Mouse (Mus musculus) mouse trophoblast stem cell (cell line): ENCODE measurements around the gene Slc25a15.

Source experiments
- in situ Hi-C, 2 experiments: fragments of 300-500 bp; cut with MseI, MboI; formaldehyde crosslinking; loops; 2 replicates in 1 of 2; 3 replicates in 1 of 2; pipeline ENCODE4 v1.15.1; 2025

Gene Slc25a15

DNA sequence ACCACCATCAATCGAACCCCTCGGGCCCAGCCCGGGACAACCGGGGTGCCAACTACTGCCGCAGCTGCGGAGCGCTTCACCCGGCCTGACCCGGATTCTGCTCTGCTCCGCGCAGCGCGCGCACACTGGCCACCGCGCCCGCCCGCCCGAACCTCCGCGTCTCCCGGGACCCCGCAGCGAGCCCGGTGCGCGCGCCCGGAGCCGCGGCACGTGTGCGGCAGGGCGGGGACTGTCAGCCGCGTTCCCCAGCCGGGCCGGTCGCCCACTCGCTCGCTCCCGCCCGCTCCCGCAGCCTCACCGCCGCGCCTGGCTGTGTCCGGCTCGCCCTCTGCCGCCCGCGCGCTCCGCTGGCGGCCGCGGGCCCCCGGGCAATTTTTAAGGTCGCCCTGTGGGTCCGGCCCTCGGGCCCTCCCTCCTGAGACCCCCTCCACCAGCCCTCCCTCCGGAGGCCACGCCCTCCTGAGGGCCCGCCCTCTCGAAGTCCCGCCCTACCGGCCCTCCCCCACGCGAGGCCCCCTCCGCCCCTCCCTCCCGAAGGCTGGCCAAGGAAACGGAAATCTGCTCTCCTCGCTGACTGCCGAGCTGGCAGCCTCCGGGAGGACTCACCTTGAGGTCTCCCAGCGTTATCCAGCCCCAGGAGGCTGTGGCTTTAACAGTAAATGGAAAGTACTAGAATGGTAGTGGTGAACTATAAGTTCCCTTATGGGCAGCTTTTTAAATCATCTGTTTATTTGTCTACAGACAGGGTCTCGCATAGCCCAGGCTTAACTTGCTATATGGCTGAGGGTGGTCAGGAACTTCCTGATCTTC, at the start of gene Slc25a15:
TSS of gene Slc25a15 (minus strand) at position 456 of the 810 bp plus-strand sequence.
- in situ Hi-C loops, result no loop called here

- in situ Hi-C loops, result no loop called here
These were observed 13.6 kb upstream of the Slc25a15 start for GRCm38 (mm10) chr8:22411971-22412370.

GRCm38 (mm10) chr8:22411282-22411702, 12.9 kb upstream of the Slc25a15 start, which contains the start of gene Mrps31:
Gene Mrps31 (plus strand): TSS chr8:22411361.
- in situ Hi-C loops, result no loop called here

DNA sequence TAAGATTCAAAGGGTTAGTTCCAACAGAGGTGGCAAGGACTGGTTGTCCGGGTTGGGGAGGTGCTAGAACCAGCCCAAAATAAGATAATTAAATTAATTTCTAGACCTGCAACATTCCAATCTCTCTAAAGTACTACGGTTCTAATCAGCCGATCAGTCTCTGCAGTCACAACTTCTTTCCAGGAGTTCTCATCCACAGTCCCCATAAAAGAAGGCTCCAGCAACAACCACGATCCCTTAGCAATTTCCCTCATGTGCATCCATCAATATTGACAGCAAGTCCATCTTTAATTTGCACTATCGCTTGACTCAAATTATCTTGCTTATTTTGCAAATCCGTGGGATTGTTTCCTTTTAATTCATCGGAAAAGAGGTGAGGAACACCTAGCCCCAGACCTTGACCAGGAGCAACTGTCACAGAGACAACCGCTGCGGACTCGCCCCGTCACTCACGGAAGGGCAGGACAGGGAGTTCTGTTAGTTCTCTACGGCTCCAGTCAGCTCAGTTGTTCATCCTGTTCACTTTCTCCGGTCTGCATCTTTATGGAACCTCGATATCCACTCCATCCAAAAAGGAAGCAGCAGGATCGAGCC, 12.4 kb upstream of the Slc25a15 start:
- in situ Hi-C loops, result no loop called here

- in situ Hi-C loops, result no loop called here
These were observed 7.3 kb upstream of the Slc25a15 start for GRCm38 (mm10) chr8:22405733-22406132.

DNA sequence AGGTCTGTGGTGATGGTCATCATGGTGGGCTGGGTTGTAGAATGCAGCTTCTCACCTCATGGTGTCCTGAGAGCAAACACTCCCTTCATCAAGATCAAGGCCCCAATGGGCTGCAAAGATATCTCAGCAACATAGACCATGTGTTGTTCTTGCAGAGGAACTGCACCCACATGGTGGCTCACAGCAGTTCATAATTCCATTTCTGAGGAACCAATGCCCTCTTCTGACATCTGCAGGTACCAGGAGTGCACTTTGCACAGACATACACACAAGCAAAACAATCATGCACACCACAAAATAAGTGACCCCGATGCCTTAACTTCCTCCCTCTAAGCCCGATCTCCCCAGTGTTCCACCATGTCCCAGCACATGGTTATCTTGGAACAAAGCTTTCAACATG, 4.8 kb upstream of the Slc25a15 start:
- in situ Hi-C loops, result no loop called here

- in situ Hi-C loops, result no loop called here
These were observed 2.2 kb upstream of the Slc25a15 start for GRCm38 (mm10) chr8:22400593-22400992.

GRCm38 (mm10) chr8:22399285-22399880, 986 bp upstream of the Slc25a15 start:
- in situ Hi-C loops, result no loop called here

DNA sequence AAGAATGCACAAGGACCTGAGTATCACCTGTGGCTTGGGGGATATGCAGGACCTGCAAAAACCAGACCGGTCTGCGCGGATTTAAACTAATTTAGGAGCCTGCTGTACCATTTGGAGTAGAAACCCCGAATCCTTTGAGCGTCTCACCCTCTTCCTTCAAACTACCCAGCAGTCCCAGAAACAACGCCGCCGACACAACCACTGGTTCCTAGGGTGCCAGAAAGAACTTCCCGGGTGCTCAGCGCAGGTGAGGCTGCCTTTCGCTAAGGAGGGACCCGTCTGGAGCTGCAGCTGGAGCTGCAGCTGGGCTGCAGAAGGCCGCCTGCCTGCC, 621 bp downstream of the Slc25a15 start:
- in situ Hi-C loops, result no loop called here

- in situ Hi-C loops, result no loop called here
These were observed 3.1 kb downstream of the Slc25a15 start for GRCm38 (mm10) chr8:22395256-22395655.

DNA sequence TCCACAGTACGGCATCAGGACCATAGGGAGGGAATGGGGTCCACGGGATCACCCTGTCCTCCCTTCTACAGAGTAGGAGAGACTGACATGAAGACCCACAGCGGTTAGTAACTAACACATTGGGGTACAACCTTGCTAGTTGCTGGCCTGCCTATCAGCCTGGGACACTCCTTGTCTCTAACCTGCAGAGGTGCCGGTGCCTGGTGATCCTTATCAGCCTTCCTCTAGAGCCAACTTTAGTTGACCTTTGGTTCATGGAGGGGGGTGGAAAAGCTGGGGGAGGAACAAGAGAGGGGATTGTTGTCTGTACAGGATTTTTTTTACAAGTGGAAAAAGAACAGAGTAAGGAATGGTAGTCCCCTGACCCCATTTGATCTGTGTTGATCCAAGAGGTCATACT, 3.9 kb downstream of the Slc25a15 start:
- in situ Hi-C loops, result no loop called here

- in situ Hi-C loops, result no loop called here
These were observed 7.5 kb downstream of the Slc25a15 start for GRCm38 (mm10) chr8:22390766-22391463.

GRCm38 (mm10) chr8:22389874-22390273, 8.5 kb downstream of the Slc25a15 start:
- in situ Hi-C loops, result no loop called here

DNA sequence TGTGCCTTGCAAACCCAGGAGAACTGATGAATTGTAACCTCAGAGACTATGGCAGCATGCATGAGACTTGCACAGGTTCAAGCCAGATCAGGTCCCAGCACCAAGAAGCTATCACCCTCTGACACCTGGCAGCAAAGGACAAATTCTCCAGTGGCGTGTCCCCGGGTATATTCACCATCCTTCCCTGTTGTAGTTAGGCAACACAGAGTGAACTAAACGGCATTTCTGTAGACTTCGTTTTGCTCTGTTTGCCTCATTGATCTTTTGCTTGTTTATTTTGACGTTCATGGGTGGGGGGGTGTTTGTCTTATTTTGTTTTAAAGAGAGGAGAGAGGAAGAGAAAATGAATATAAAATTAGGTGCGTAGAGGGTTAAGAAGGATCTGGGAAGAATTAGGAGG, 13.2 kb downstream of the Slc25a15 start:
- in situ Hi-C loops, result no loop called here

- in situ Hi-C loops, result no loop called here
These were observed 15.4 kb downstream of the Slc25a15 start for GRCm38 (mm10) chr8:22382824-22383595.

DNA sequence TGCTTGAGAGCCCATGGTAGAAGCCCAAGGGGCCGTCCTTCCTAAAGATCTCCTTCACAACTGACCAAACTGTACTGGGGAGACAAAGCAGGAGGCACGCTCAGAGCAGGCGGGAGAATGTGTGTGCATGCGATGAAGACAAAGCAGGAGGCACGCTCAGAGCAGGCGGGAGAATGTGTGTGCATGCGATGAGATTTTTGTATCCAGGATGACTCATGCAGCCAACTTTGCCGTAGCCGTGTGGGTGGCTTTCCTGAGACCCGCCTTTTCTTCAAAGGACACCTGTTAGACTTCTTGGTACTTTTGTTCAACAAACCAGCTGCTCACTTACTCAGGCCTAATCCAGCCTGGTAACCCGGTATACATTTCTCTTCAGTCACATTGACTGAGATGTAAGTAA, 17.5 kb downstream of the Slc25a15 start:
- in situ Hi-C loops, result no loop called here

DNA sequence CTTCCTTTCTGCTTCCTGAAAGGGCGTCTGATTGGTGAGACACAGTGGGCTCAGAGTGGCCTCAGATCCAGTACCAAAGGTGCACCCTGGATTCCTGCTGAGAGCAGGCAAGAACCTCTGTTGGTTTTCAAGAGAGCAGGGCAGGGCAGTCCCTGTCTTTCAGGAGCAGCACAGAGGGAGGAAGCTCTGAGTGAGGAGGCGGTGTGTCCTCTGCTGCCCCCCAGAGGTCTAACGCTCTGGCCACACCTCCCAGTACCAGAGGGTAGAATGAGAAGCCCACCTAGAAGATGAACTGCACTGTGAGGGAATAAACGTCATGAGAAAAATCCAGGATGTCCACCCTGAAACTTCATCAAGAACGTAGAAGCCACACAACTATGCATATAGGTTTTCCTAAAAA, 21.5 kb downstream of the Slc25a15 start:
- in situ Hi-C loops, result no loop called here

DNA sequence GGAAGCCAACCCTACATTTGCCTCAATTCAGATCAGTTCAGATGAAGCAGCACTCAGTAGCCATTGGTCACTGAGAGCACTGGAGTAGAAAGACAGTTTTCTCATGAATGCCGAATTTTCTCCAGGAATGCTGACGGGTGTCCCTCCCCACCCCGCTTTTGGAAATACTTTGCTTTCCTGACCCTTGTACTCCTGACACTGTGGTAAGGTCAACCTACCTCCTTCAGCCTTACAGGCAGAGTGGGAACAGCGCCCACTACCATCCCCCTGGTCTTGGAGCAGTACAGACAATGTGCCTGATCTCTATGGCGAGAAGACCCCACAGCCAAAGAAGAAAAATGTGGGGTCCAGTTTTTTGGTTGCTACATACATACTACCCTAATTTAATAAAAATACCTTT, 22.1 kb downstream of the Slc25a15 start:
- in situ Hi-C loops, result no loop called here

DNA sequence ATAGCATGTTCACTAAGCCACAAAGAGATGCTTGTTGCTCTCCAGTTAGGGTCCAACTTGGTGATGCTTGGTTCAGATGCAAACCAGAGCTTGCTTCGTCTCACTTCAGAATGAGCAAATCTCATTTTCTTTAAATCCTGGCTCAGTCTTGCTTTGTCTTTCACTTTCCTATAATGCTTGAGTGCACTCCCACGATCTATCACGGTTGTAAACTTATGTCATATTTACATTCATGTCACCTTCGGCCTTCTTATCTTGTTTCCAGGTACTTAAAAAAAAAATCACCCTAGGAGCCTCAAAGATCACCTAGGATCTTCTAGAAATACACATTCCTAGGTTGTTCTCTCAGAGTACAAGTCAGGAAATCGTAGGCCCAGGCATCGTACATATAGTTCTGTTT, 38.5 kb downstream of the Slc25a15 start:
- in situ Hi-C loops, result no loop called here

DNA sequence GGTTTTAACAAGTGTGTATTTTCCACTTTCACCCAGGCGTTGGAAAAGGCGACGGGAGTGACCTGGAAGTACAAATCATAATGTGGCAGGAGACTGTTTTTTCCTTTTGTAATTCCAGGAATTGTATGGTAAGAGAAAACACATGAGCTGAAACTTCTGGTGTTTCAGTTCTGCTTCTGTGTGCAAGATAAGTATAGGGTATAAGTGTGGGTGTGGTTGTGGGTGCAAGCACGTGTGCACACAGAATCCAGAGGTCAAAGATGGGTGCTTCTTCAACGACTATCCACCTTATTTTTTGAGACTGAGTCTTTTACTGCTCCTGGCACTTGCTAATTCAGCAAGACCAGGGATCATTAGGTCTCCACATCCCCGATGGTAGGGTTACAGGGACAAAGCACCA, 39.0 kb downstream of the Slc25a15 start:
- in situ Hi-C loops, result no loop called here

GRCm38 (mm10) chr8:22335426-22335825, 63.0 kb downstream of the Slc25a15 start:
- in situ Hi-C loops, result no loop called here
